Mouse (Mus musculus) heart, embryonic 14.5 days (tissue): ENCODE results near the gene Myo3b. TPM values are rescaled to one million over a fixed set of nuclear protein-coding genes. Genes with fewer than 3 reads are reported as not detected.

Experiments used
- ATAC-seq: fragments of 200-750 bp; cut with Nextera tagmentation; 2 replicates; pipeline ENCODE4 v1.8.0; 2017; ENCODE audit warnings: low read depth, moderate TSS enrichment; ENCODE audit not compliant: insufficient number of reproducible peaks, insufficient read depth, low FRiP score
- H3K27ac ChIP-seq, 2 experiments: fragments of 200-500 bp in 1 of 2; fragments of 300-500 bp in 1 of 2; sonication (generic) in 1 of 2; replicated peaks in 1 of 2; 2 replicates each; pipeline ENCODE4 v1.5.1; 2012 to 2014; ENCODE audit warnings: low read depth in 2 of 2, low read length in 2 of 2, control low read depth in 1 of 2, mild to moderate bottlenecking in 1 of 2, mixed read lengths in 1 of 2; ENCODE audit not compliant: control insufficient read depth in 1 of 2, insufficient read depth in 1 of 2
- H3K27me3 ChIP-seq: fragments of 300-500 bp; sonication (generic); 2 replicates; pipeline ENCODE4 v1.6.1; 2014; ENCODE audit warnings: mild to moderate bottlenecking, low read length, control low read depth; ENCODE audit not compliant: control insufficient read depth, insufficient read depth
- H3K36me3 ChIP-seq: fragments of 300-500 bp; sonication (generic); 2 replicates; pipeline ENCODE4 v1.6.1; 2014; ENCODE audit warnings: mild to moderate bottlenecking, control low read depth, low read length, mixed read lengths; ENCODE audit not compliant: control insufficient read depth, insufficient read depth
- H3K4me1 ChIP-seq, 2 experiments: fragments of 200-500 bp in 1 of 2; fragments of 300-500 bp in 1 of 2; sonication (generic) in 1 of 2; 2 replicates each; pipeline ENCODE4 v1.6.1; 2012 to 2014; ENCODE audit warnings: low read length in 2 of 2, control low read depth in 1 of 2, mixed read lengths in 1 of 2; ENCODE audit not compliant: control insufficient read depth in 2 of 2, insufficient read depth in 2 of 2
- H3K4me2 ChIP-seq: fragments of 300-500 bp; sonication (generic); 2 replicates; pipeline ENCODE4 v1.6.1; 2014; ENCODE audit warnings: mild to moderate bottlenecking, low read length
- H3K4me3 ChIP-seq, 2 experiments: fragments of 200-500 bp in 1 of 2; fragments of 300-500 bp in 1 of 2; sonication (generic) in 1 of 2; 2 replicates each; pipeline ENCODE4 v1.5.1; 2012 to 2014; ENCODE audit warnings: low read length in 2 of 2, mild to moderate bottlenecking in 2 of 2, control low read depth in 1 of 2, low read depth in 1 of 2, moderate library complexity in 1 of 2; ENCODE audit not compliant: control insufficient read depth in 1 of 2, insufficient read depth in 1 of 2
- H3K9ac ChIP-seq: fragments of 300-500 bp; sonication (generic); 2 replicates; pipeline ENCODE4 v1.6.1; 2014; ENCODE audit warnings: mild to moderate bottlenecking, low read length
- H3K9me3 ChIP-seq: fragments of 300-500 bp; sonication (generic); 2 replicates; pipeline ENCODE4 v1.6.1; 2016; ENCODE audit warnings: low read length, control low read depth; ENCODE audit not compliant: control insufficient read depth
- WGBS: fragments of 180-500 bp; shearing (Covaris S2); extraction: QIAGEN DNeasy Blood & Tissue Kit; methylation state at CpG from one replicate; pipeline ENCODE4 v1.1.7; 2014; 5-methylcytosine and 5-hydroxymethylcytosine counted together
- polyA plus RNA-seq: library from polyadenylated mRNA; unstranded; fragments of >200 nt; fragmentation: Nextera tagmentation; extraction: Ambion mirVana; gene quantifications from 2 replicates; pipeline ENCODE4 v1.2.1, GENCODE M21; 2014

The Myo3b gene
- polyA plus RNA-seq, 1 experiment from 2014 or later = 0.43 TPM

DNA sequence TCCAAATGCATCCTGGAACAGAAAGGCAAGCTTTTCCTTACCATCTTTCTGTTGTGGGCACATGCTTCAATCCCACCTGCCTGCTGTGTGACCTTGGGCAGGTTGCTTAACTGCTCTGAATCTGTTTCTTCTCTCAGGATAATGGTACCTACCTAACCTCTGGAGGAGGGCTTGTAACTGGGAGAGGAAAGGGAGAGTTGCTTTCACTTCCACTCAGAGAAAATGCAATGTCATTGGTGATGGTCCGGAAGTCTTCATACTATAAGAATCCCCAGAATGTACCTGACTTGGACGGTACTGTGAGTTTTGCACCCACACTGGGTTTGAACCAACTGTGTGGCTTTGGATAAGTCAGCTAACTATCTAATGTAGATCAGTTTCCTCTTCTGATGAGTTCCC is 80.3 kb downstream of the Myo3b start:
- Histone ChIP-seq H3K27ac (no peak overlapping the region), H3K4me3 (no peak overlapping the region), H3K4me2 (no peak overlapping the region), H3K9ac (no peak overlapping the region), H3K27me3 (no peaks in the 10 kb centered on the region), H3K4me1 (peaks cover 0 to 4% of the 10 kb centered on the region in 2 experiments; a peak in 1 of 4 replicates), H3K9me3 (no peaks in the 10 kb centered on the region), H3K36me3 (no peaks in the 10 kb centered on the region)
- ATAC-seq = no peak
- 93% methylated on average over 2 of the region's 2 CpGs for WGBS

DNA sequence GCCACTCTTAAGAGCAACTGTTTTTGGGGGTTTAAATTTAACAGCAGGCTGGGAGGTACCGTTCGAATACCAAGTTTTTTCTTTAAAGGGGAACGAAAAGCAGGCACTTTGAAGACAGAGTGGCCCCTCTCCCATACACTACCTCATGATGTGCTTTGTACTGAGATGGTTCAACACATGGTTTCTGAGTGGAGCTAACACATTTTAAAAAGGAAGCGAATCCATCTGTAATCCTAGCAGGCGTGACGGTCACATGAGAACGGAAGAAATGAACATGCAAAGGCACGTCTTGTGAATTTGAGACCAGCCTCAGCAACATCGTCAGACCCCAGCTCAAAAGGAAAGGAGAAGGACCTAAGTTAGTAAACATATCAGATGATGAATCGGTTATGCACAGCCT is 87.4 kb downstream of the Myo3b start:
- no peaks in the 10 kb centered on the region for H3K36me3 ChIP-seq
- peaks cover 3 to 4% of the 10 kb centered on the region in 2 experiments; a peak in 1 of 4 replicates for H3K4me1 ChIP-seq
- no peak overlapping the region for H3K4me2 ChIP-seq
- no peaks in the 10 kb centered on the region for H3K9me3 ChIP-seq
- WGBS = 73% methylated on average over 10 of the region's 10 CpGs
- no peak overlapping the region for H3K27ac ChIP-seq
- H3K27me3 ChIP-seq = peaks cover 8% of the 10 kb centered on the region; the same call in 1 of the 2 replicates
- no peak overlapping the region for H3K9ac ChIP-seq
- H3K4me3 ChIP-seq = no peak overlapping the region
- no peak for ATAC-seq

DNA sequence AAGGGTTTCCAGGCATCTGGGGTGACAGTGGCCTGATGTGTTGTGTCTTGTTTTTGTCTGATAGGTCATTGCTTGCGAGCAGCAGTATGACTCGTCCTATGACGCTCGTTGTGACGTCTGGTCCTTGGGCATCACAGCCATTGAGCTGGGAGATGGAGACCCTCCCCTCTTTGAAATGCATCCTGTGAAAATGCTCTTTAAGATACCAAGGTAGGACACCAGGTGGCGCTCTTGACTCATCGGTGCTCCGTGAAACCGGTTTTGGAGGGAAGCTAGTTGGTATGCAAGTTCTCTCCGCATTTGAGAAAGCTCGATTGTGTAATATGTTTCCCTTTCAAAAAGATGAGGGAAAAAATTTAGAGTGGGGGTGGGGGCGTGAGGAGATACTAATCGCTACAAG is 87.9 kb downstream of the Myo3b start:
- under 1% methylated on average over 13 of the region's 13 CpGs for WGBS
- Histone ChIP-seq H3K4me1 (peaks cover 3 to 4% of the 10 kb centered on the region in 2 experiments; a peak in 1 of 4 replicates), H3K4me2 (peak overlapping the region; percentile 37; the same call in 1 of the 2 replicates), H3K36me3 (no peaks in the 10 kb centered on the region), H3K9ac (no peak overlapping the region), H3K4me3 (no peak overlapping the region), H3K9me3 (no peaks in the 10 kb centered on the region), H3K27me3 (peaks cover 8% of the 10 kb centered on the region; the same call in 1 of the 2 replicates), H3K27ac (no peak overlapping the region)
- ATAC-seq = no peak

DNA sequence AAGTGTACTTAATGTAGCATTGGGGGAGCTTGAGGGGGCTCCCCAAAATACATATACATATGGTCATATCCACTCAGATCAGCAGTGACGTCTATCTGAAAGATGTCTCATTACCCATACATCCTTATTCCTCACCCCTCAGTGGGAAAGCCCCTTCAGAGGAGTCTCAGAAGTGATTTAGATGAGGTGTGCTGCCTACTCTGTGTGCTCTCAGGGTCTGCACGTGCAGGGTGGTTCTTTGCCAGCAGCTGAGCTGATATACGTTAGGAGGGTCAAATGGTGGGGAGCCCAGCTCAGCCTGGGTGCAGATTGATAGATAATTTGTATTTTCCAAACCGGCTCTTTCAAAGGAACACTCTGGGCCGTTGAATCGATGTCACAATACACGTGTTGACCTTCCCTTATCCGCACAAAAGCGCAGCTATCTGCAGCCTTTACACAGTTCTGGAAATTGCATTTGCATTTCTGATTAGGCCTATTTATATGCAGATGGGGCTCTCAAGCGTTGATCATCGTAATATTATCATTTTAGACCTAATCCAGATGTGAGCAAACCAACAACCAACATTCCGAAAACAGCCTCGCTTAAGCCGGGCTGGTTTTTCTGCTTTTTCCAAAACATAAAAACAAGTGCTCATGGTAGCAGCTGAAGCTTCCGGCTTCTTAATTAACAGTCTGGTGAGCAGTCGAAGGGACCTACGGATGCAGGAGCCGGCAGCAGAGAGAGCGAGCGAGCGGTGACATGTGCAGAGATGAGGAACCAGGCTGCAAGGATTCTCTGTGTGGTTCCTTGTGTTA is 88.6 kb downstream of the Myo3b start:
- H3K9me3 ChIP-seq = no peaks in the 10 kb centered on the region
- WGBS = 14% methylated on average over 21 of the region's 21 CpGs
- no peak overlapping the region for H3K4me3 ChIP-seq
- H3K4me2 ChIP-seq = peak overlapping the region; percentile 37; the same call in 1 of the 2 replicates
- H3K36me3 ChIP-seq = no peaks in the 10 kb centered on the region
- H3K27me3 ChIP-seq = peaks cover 10% of the 10 kb centered on the region; the same call in 1 of the 2 replicates
- H3K4me1 ChIP-seq = peaks cover 3 to 4% of the 10 kb centered on the region in 2 experiments; a peak in 1 of 4 replicates
- no peak overlapping the region for H3K27ac ChIP-seq
- ATAC-seq = no peak
- H3K9ac ChIP-seq = no peak overlapping the region

DNA sequence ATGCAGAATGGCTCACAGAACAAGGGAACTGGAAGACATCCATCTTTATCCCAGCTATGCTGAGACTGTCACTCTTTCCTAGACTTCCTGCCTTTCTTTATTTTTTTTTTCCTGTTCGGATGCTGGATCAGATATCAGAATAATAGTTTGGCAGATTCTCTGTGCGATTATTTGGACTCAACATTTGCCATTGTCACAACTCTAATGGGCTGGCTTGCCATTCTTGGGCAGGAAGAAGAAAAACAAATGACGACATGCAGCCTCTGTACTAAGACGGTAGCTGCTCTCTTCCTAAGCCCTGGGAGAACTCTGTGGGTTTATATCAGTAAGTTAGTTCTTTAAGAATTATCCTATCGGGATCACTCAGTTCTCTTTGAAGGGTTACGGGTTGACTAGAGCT is 89.7 kb downstream of the Myo3b start:
- Histone ChIP-seq H3K4me1 (peaks cover 3 to 4% of the 10 kb centered on the region in 2 experiments; a peak in 1 of 4 replicates), H3K9ac (no peak overlapping the region), H3K36me3 (no peaks in the 10 kb centered on the region), H3K4me2 (no peak overlapping the region), H3K4me3 (no peak overlapping the region), H3K27me3 (peaks cover 14% of the 10 kb centered on the region; the same call in 1 of the 2 replicates), H3K9me3 (no peaks in the 10 kb centered on the region), H3K27ac (no peak overlapping the region)
- no peak for ATAC-seq
- WGBS = 59% methylated on average over 6 of the region's 6 CpGs

DNA sequence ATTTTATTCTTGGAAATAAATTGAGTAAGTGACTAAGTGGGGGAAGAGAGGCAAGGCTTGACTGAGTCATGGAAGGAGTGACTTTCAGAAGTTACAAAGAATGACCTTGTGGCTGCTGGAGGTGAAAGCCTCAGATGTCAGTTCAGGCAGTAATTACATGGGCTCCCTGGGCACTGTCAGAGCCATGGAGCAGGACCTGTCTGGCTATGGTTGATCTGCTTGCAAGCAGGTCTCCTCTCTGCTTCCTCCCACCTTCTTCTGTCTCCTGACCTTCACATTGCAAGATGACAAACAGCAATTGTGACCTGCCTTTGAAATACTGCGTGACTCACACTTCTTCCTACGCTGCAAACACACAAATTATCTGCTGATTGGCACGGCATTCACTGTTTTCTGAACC is 90.6 kb downstream of the Myo3b start:
- H3K4me3 ChIP-seq = no peak overlapping the region
- no peak overlapping the region for H3K4me2 ChIP-seq
- no peak for ATAC-seq
- no peaks in the 10 kb centered on the region for H3K36me3 ChIP-seq
- H3K9ac ChIP-seq = no peak overlapping the region
- no peaks in the 10 kb centered on the region for H3K9me3 ChIP-seq
- WGBS = 38% methylated on average over 3 of the region's 3 CpGs
- H3K4me1 ChIP-seq = peaks cover 3 to 4% of the 10 kb centered on the region in 2 experiments; a peak in 1 of 4 replicates
- H3K27ac ChIP-seq = no peak overlapping the region
- H3K27me3 ChIP-seq = peaks cover 14% of the 10 kb centered on the region; the same call in 1 of the 2 replicates

DNA sequence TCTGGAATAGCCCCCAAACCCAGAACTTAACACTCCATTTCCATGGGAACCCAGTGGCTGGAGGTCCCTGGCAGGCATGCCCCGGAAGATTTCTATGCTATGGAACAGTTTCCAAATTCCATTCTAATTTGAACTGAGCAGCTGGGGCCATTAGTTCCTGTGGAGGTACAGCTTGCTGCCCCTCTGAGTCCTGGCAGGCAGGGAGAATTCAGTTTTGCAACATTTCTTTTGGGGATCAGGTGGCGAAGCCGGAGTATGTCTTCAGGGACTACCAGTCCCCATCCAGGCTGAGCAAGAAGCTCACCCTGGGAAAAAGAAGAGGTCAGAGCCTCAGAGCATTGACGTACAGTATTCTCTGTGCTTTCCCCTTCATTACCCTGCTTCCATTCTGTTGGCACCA is 94.4 kb downstream of the Myo3b start:
- Histone ChIP-seq H3K27ac (no peak overlapping the region), H3K4me1 (peaks cover 3 to 4% of the 10 kb centered on the region in 2 experiments; a peak in 1 of 4 replicates), H3K4me3 (no peak overlapping the region), H3K9ac (no peak overlapping the region), H3K27me3 (peaks cover 14% of the 10 kb centered on the region; the same call in 1 of the 2 replicates), H3K4me2 (no peak overlapping the region), H3K36me3 (no peaks in the 10 kb centered on the region), H3K9me3 (no peaks in the 10 kb centered on the region)
- 85% methylated on average over 4 of the region's 4 CpGs for WGBS
- no peak for ATAC-seq
